Mouse (Mus musculus) brain, embryonic 14.5 days (tissue): Measurements from ENCODE around the gene Cd300ld5. TPM values are rescaled to one million over a fixed set of nuclear protein-coding genes. Genes with fewer than 3 reads are reported as not detected.
A peak's percentile ranks its signal among the peaks of the same experiment; 100 is the strongest.
"Not testable (repeated sequence)": the region's sequence is repeated elsewhere in the genome, so short reads cannot be mapped to it uniquely, and the experiment has no call there.

Experiments
- DNase-seq: peaks from one replicate; pipeline ENCODE4 v3.0.0-alpha.2; 2011; ENCODE audit warnings: low read depth
- CTCF ChIP-seq: fragments of 200-500 bp; IDR thresholded peaks from 2 replicates; pipeline ENCODE4 v1.5.1; 2012; ENCODE audit warnings: inconsistent platforms, mild to moderate bottlenecking, moderate library complexity, borderline replicate concordance; ENCODE audit not compliant: insufficient read depth, insufficient read length; ENCODE audit errors: extremely low read depth
- POLR2A ChIP-seq: fragments of 200-500 bp; IDR thresholded peaks from 2 replicates; pipeline ENCODE4 v1.6.1; 2012; ENCODE audit warnings: mild to moderate bottlenecking, inconsistent platforms, borderline replicate concordance; ENCODE audit not compliant: poor library complexity, insufficient read depth, insufficient read length, severe bottlenecking; ENCODE audit errors: extremely low read depth
- polyA plus RNA-seq: library from polyadenylated mRNA; depleted of rRNA; stranded (reverse); fragments of >200 nt; gene quantifications from 2 replicates; pipeline ENCODE4 v1.2.3, GENCODE M21; 2012

The Cd300ld5 gene
- polyA plus RNA-seq, 1 experiment, result 0.23 TPM

- TF ChIP-seq POLR2A (no peak), CTCF (no peak)
- peak; percentile 59 for DNase-seq
These were observed 34.2 kb upstream of the Cd300ld5 start for GRCm38 (mm10) chr11:115071631-115072294.

GRCm38 (mm10) chr11:115071015-115071551 is 33.5 kb upstream of the Cd300ld5 start:
- peak; percentile 17 for DNase-seq
- TF ChIP-seq CTCF, result no peak
- no peak for TF ChIP-seq POLR2A

DNA sequence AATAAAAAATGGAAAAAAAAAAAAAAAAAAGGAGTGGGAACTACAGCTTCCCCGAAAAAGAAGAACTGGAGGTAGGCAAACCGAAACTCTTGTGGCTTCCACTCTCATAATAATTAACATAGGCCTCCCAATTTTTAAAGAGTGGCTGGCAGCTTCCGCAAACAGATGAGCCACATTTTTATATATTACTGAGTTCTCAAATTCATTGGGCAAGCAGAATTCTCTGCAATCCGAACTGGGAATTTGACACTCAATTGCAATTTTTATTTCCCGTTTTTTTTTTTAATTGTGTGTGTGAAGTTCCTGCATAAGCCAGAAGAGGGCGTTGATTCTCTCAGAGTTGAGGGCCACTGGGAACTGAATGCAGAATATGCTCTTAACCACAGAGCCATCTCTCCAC is 29.2 kb upstream of the Cd300ld5 start:
- TF ChIP-seq CTCF (peak; percentile 9; the same call in 1 of the 2 replicates), POLR2A (no peak)
- DNase-seq, result no peak

GRCm38 (mm10) chr11:115062077-115062476 is 24.5 kb upstream of the Cd300ld5 start, which contains the start of gene Cd300e:
Gene Cd300e, minus strand, starts transcription at chr11:115062177.
- TF ChIP-seq CTCF, result no peak
- TF ChIP-seq POLR2A, result no peak
- DNase-seq, result no peak

- DNase-seq, result no peak
- no peak for TF ChIP-seq POLR2A
- no peak for TF ChIP-seq CTCF
These were observed 22.2 kb upstream of the Cd300ld5 start for GRCm38 (mm10) chr11:115059797-115060196.

DNA sequence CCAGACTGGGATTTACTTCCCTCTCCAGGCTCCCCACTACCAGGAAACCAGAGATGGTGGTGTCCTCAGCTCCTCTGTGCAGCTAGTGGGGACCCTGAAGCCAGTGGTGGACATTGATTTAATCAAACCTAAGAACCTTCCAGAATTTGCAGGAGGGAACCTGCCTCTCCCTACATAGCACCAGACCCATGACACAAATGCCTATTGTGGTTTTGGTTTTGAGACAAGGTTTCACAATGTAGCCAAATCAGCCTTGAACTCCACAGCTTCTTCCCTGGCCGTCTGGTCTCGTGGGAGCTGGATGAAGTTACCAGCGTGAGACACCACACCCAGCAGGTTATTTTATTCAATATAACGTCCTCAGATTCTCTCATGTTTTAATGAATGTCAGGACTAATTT is 21.1 kb upstream of the Cd300ld5 start:
- DNase-seq, result no peak
- no peak for TF ChIP-seq CTCF
- no peak for TF ChIP-seq POLR2A

GRCm38 (mm10) chr11:115054537-115054936 is 17.0 kb upstream of the Cd300ld5 start:
- TF ChIP-seq CTCF, result no peak
- no peak for TF ChIP-seq POLR2A
- no peak for DNase-seq

DNA sequence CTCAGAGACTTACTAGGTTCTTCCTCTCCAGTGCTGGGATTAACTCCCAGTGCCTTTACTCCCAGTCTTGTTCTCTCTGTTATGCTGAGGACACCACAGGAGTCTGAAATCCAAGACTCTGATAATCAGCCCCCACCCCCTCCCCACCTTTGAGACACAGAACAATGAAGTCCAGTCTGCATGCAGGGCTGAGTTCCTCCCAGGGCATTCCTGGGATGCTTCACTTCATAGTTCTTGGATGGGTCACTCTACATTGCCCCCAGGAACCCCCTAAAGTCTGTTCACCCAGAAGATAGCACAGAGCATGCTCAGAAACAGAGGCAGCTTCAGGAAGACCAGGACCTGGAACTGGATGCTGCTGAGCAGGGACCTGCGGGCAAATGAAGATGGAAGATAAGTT is 15.4 kb upstream of the Cd300ld5 start:
- TF ChIP-seq CTCF (no peak), POLR2A (no peak)
- no peak for DNase-seq

DNA sequence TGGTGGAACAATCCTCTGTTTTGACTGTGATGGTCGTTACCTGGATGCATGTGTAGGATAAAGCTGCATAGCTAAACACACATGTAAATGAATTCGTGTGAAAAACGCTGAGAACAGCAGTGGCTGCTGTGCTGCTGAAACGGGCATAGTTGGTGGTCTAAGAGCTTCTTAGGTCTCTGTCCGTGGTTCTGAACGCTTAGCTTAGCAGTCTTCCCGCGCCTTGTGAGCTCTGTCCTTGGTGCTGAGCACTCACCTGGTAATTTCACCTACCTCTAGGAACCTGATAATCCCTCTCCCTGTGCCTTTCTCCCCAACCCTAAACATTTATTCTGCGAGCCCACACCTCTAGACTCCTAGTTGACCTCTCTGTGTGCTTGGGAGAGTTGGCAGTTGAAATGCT is 14.6 kb upstream of the Cd300ld5 start:
- peak; percentile 48 for DNase-seq
- no peak for TF ChIP-seq POLR2A
- TF ChIP-seq CTCF, result no peak

DNA sequence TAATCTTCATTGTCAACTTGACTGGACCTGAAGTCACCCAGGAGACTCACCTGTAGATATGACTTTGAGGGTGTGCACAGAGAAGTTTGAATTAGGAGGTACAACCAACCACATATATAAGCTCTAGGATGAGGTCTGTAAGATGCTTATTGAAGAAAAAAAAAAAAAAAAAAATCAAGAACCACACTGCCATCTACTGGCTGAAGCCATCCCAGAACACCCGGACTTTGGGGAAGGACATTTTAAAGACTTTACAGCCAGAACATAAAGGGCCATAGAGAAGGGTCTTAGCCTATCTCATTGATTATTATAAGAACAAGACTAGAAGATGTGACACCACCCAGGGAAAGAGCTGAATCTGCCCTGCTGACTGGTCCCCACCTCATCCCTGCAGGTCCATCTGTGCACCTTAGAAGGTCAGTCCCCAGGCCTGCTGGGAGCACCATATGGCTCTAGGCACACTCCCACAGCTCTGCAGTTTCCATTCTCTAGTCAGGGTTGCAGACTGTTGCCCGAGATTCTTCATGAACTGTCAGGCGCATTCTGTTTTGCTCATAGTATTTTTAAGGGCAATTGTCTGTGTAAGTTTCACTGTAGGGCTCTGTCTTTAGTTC is 11.8 kb upstream of the Cd300ld5 start:
- TF ChIP-seq POLR2A (no peak), CTCF (peak; percentile 40; the same call in 1 of the 2 replicates)
- DNase-seq, result no peak

DNA sequence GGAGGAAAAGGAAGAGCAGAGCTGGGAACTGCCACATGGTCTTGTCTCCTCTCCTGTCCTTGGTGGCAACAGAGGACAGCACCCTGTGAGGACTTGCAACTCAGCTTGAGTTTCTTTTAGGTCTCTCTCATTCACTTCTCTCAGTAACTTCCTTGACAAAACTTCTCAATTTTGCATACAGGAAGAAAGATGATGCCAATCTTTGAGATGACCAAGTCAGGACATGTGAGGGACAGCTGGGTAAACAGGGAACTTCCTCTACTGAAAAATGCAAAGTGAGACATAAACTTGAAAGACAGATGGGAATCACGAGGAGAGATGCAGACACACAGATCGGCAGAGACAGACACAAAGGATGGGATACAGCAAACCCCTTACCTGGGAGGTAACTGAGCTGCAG is 10.7 kb upstream of the Cd300ld5 start, which contains the start of gene Cd300ld3:
TSS of gene Cd300ld3 (minus strand) at position 151 of the 400 bp plus-strand sequence.
- TF ChIP-seq POLR2A, result no peak
- TF ChIP-seq CTCF, result no peak

DNA sequence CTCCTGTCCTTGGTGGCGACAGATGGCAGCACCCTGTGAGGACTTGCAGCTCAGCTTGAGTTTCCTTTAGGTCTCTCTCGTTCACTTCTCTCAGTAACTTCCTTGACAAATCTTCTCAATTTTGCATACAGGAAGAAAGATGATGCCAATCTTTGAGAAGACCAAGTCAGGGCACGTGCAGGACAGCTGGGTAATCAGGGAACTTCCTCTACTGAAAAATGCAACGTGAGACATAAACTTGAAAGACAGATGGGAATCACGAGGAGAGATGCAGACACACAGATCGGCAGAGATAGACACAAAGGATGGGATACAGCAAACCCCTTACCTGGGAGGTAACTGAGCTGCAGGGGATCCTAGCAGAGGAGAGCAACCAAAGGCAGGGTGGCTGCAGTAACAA is 10.7 kb downstream of the Cd300ld5 start, which contains the start of gene Cd300ld4:
TSS of gene Cd300ld4 (minus strand) at position 101 of the 400 bp plus-strand sequence.
- not testable (repeated sequence) for DNase-seq

More for the DNA sequence above, 10.7 kb upstream of the Cd300ld5 start, which contains the start of gene Cd300ld3:
- no peak for DNase-seq

DNA sequence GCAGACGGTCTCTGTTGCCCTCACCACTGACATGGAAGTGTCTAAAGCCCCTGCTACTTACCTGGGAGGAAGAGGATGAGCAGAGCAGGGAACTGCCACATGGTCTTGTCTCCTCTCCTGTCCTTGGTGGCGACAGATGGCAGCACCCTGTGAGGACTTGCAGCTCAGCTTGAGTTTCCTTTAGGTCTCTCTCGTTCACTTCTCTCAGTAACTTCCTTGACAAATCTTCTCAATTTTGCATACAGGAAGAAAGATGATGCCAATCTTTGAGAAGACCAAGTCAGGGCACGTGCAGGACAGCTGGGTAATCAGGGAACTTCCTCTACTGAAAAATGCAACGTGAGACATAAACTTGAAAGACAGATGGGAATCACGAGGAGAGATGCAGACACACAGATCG is 21.5 kb downstream of the Cd300ld5 start, which contains the start of gene Cd300ld2:
TSS of gene Cd300ld2 (minus strand) at position 101 of the 400 bp plus-strand sequence.
- DNase-seq, result not testable (repeated sequence)

- TF ChIP-seq POLR2A, result no peak
- no peak for DNase-seq
These were observed 33.5 kb downstream of the Cd300ld5 start for GRCm38 (mm10) chr11:115004070-115004469.

DNA sequence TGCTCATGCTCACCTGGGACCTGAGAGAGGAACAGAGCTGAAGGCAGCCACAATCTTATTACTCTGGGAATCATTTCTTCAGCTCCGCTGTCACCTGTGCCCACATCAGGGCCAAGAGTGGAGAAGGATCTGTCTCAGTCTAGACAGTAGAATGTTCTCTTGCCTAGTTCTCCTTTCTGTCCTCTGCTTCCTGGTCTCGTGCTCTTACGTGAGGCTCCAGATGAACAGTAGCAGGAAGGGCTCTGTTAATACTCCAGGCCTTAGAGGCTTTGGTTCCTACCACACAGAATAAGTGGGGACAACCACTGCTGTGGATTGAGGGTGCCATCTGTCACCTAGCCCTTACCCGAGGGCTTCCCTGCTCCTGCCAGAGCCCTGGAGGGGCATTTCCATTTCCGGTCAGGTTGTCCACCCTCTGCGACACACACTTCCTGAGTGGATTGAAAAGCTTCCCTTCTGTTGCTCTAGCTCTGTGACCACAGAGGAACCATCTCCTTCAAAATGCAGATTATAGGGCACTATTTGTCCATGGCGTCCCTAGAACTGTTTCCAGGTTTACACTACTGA is 36.0 kb downstream of the Cd300ld5 start, which contains the start of gene Cd300c2:
TSS of gene Cd300c2 (minus strand) at position 407 of the 567 bp plus-strand sequence.
- TF ChIP-seq POLR2A, result no peak
- TF ChIP-seq CTCF, result no peak
- no peak for DNase-seq
